Mouse (Mus musculus): ENCODE results near the gene Popdc2. TPM values are rescaled to one million over a fixed set of nuclear protein-coding genes. Genes with fewer than 3 reads are reported as not detected.

Popdc2 gene
- polyA plus RNA-seq, 1 experiment = not detected

DNA sequence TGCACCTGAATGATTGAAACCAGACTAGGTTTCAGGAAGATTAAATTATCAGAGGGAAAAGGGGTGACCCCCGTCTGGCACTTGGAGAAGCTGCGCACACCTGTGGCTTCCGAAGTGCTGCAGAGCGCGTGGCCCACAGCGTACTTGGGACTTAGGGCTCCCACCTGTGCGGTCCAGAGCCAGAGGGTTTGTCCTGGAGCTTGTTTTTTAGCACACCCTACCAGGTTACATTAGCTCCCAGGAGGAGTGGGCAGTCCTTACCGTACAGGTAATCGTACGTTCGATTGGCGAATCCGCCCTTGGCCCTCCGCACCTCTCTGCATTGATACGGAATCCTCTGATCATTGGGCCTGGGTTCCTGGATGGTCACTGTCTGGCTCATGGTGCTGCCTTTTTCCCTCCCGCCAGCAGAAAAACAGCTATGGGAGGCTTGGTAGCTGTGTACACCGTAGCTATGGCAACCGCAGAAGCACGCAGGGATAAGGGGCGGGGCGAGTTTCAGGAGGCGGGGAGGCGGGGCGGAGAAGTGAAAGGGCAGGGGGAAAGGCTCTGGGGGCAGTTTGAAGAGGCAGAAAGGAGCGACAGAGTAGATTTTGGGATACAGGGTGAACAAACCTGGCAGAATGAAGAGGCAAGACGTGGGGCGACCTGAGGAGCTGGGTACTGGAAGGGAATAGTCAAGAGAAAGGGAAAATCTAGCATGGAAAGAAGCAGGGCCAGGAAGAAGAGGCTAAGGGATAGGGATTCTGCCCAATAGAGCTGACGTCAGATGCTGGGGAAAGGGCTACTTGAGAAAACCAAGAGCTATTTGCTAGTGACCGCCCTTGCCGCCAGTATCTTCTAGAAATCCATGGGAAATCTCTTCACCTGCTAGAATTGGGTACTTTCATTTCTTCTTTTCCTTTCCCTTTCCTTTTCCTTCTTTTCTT is 20.3 kb upstream of the Popdc2 start, which contains the start of gene Maats1:
TSS of gene Maats1 (minus strand) at position 748 of the 929 bp plus-strand sequence.
- Histone ChIP-seq H3K27ac (ENCODE audit: insufficient read depth, low read depth, low read length) (no peak within 1 kb of the TSS; the same call in 1 of the 2 replicates), H3K4me1 (ENCODE audit: control insufficient read depth, insufficient read depth, low read length) (peaks cover 5% of the 10 kb centered on the region), H3K4me3 (ENCODE audit: insufficient read depth, low read depth, low read length) (peak within 1 kb of the TSS; percentile 56)
- WGBS = 13% methylated on average over 30 of the region's 30 CpGs
- TF ChIP-seq POLR2A (IDR thresholded peaks at IDR 0.05; ENCODE audit: insufficient read depth, low read depth, low read length) = peak; percentile 21; the same call in 1 of the 2 replicates
- TF ChIP-seq CTCF (IDR thresholded peaks at IDR 0.05; ENCODE audit: insufficient read depth, low read depth, low read length) = no peak

DNA sequence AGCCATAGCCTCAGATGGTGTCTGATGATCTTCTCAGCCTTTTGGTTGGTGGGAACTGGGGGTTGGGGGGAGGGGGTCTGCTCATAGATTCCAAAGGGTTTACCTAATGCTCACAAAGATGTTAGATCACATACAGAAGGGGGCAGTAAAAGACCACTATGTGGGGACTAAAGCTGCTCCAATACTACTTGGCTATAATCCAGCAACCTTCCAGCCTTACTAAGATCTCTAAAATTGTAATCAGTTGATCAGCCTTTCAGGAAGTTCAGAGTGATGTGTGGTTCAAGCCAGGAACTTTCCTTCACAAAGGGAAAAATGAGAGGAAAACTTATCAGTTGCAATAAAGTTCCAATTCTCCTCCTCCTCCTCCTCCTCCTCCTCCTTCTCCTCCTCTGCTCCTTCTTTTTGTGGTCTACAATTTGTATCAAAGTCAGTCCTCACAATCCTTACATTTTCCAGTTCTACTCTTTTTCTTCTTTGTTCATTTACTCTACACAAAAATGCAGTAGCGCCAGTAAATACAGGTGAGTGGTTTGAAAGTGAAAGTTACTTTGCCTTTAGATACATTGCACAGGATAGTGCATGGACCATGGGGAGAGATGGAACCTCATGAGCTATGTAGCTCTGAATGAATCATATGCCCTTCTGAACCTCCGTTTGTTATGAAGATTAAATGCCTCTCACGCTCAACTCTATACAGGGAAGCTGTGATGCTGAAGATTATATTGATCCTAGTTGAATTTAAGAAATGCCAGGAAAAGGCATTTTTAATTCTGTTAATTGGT is 16.9 kb upstream of the Popdc2 start:
- 82% methylated on average over 3 of the region's 3 CpGs for WGBS
- no peak overlapping the region for H3K27ac ChIP-seq (ENCODE audit: insufficient read depth, low read depth, low read length)
- peaks cover 5% of the 10 kb centered on the region for H3K4me1 ChIP-seq (ENCODE audit: control insufficient read depth, insufficient read depth, low read length)
- no peak overlapping the region for H3K4me3 ChIP-seq (ENCODE audit: insufficient read depth, low read depth, low read length)
- TF ChIP-seq CTCF (IDR thresholded peaks at IDR 0.05; ENCODE audit: insufficient read depth, low read depth, low read length) = no peak
- no peak for TF ChIP-seq POLR2A (IDR thresholded peaks at IDR 0.05; ENCODE audit: insufficient read depth, low read depth, low read length)

DNA sequence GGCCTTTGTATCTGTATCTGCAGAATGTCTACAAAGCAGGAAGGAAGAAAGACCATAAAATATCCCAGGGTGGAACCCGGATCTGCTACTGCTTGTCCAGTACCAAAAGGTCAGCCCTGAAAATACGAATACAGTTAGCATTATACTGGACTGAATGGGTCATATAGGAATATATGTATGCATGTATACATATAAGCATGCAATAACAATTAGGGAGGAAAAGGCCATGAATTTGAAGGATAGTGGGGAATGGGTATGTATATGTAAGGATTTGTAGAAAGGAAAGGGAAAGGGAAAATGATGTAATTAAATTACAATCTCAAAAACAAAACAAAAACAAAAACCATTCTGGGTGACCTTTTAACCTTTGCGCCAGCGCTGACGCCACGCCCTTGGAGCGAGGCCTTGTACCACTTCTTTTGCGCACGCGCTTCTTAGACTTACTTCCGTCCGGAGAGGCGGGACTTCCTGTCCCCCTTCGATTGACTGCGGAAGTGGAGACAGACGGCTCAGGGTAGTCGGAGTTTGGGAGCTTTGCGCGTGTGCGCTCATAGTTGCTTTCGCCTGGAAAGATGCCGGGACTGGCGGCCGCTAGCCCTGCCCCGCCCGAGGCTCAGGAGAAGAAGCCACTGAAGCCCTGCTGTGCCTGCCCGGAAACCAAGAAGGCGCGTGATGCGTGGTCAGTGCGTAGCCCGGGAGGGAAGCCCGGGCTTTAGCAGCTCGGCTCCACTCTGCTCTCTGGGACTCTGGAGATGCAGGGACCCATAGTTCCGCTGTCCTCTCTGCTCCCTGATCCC is 15.3 kb upstream of the Popdc2 start, which contains the start of the genes Cox17 and Gm21987:
TSS of gene Cox17 (plus strand) at position 463 of the 797 bp plus-strand sequence.
TSS of gene Gm21987 (plus strand) at position 512 of the 797 bp plus-strand sequence.
- H3K4me1 ChIP-seq (ENCODE audit: control insufficient read depth, insufficient read depth, low read length) = no peaks in the 10 kb centered on the region; the same call in none of the 2 replicates
- peak within 1 kb of the TSS; percentile 35 for H3K27ac ChIP-seq (ENCODE audit: insufficient read depth, low read depth, low read length)
- TF ChIP-seq POLR2A (IDR thresholded peaks at IDR 0.05; ENCODE audit: insufficient read depth, low read depth, low read length) (peak; percentile 54; the same call in 1 of the 2 replicates), CTCF (IDR thresholded peaks at IDR 0.05; ENCODE audit: insufficient read depth, low read depth, low read length) (no peak)
- peak within 1 kb of the TSS; percentile 73 for H3K4me3 ChIP-seq (ENCODE audit: insufficient read depth, low read depth, low read length)
- 3% methylated on average over 35 of the region's 35 CpGs for WGBS

DNA sequence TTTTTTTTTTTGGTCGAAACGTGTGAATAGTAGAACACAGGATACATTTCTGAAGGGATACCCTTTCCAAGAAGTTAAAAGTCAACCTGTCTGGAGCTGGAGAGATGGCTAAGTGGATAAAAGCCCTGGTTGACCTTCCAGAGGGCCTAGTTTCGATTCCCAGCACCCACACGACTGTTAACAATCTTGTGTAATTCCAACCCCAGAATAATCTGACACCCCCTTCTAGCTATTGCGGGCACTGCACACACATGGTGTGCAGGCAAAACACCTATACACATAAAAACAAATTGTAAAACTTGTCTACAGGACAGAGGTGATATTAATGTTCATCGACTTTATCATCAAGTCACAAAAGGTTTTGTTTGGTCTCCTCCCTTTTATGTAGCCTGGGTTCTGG is 14.4 kb upstream of the Popdc2 start:
- 57% methylated on average over 6 of the region's 6 CpGs for WGBS
- Histone ChIP-seq H3K27ac (ENCODE audit: insufficient read depth, low read depth, low read length) (no peak overlapping the region), H3K4me3 (ENCODE audit: insufficient read depth, low read depth, low read length) (no peak overlapping the region), H3K4me1 (ENCODE audit: control insufficient read depth, insufficient read depth, low read length) (no peaks in the 10 kb centered on the region; the same call in 1 of the 2 replicates)
- no peak for TF ChIP-seq POLR2A (IDR thresholded peaks at IDR 0.05; ENCODE audit: insufficient read depth, low read depth, low read length)
- no peak for TF ChIP-seq CTCF (IDR thresholded peaks at IDR 0.05; ENCODE audit: insufficient read depth, low read depth, low read length)

DNA sequence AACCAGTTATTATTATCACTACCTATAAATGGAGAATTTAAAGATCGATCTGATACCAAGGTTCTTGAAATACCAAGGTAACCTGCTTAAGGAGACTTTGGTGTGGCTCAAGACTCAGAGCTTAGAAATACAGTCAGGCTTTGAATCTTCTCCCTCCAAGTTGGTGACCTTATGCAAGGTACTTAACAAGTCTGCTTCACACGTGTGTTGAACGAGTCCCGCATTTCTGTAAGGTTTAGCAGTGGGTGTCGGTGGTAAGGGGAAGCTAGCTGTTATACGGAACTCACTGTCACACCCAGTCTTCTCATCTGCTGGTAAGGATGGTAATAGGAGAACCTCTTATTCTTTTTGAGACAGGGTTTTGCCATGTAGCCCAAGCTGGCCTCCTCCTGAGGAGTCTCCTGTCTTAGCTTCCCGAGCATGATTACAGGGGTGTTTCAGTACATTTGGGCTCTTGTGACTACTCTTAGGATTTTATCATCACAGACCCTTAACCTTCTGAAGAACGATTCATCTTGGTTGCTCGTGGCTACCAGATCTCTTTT is 13.7 kb upstream of the Popdc2 start:
- Histone ChIP-seq H3K4me3 (ENCODE audit: insufficient read depth, low read depth, low read length) (no peak overlapping the region), H3K27ac (ENCODE audit: insufficient read depth, low read depth, low read length) (no peak overlapping the region), H3K4me1 (ENCODE audit: control insufficient read depth, insufficient read depth, low read length) (no peaks in the 10 kb centered on the region; the same call in 1 of the 2 replicates)
- no peak for TF ChIP-seq CTCF (IDR thresholded peaks at IDR 0.05; ENCODE audit: insufficient read depth, low read depth, low read length)
- TF ChIP-seq POLR2A (IDR thresholded peaks at IDR 0.05; ENCODE audit: insufficient read depth, low read depth, low read length) = no peak
- WGBS = 88% methylated on average over 9 of the region's 9 CpGs

DNA sequence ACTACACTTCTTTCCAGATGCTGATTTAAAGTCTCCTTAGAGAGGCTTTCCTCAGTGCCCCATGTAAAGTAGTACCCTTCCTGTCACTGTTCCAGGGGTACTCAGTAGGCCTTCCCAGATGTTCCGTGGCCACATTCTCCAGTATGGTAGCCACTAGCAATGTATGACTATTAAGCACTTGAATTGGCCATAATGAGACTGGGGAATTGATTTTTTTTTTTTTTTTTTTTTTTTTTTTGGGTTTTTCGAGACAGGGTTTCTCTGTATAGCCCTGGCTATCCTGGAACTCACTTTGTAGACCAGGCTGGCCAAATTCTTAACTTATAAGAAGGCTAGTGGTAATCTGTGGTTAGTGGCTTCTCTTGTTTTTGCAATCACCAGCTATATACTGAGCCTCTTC is 12.1 kb upstream of the Popdc2 start:
- no peak for TF ChIP-seq POLR2A (IDR thresholded peaks at IDR 0.05; ENCODE audit: insufficient read depth, low read depth, low read length)
- no peak for TF ChIP-seq CTCF (IDR thresholded peaks at IDR 0.05; ENCODE audit: insufficient read depth, low read depth, low read length)
- no peak overlapping the region for H3K27ac ChIP-seq (ENCODE audit: insufficient read depth, low read depth, low read length)
- H3K4me1 ChIP-seq (ENCODE audit: control insufficient read depth, insufficient read depth, low read length) = no peaks in the 10 kb centered on the region; the same call in 1 of the 2 replicates
- WGBS = 81% methylated on average over 2 of the region's 2 CpGs
- H3K4me3 ChIP-seq (ENCODE audit: insufficient read depth, low read depth, low read length) = no peak overlapping the region

DNA sequence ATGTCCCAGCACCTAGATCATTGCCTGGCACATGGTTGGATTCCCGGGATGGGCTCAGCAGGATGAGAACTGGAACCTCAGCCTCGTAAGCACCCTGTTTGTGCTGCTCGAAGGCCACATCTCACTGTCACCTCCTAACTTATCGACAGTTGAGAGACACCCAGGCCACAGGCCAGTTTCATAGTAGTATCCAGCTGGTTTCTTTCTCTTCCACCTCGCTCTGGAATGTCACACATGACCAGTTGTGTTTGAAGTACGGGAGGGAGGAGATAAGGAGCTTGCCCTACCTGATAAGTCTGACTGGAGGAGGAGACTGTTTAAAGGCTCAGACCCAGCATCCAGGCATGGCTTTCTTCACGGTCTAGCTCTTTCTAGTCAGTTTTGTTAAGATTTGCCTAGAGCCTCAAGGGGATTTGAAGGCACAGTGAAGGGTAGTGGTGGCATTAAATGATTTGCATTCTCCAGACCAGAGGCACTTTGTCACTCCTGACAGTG is 11.6 kb upstream of the Popdc2 start:
- WGBS = 89% methylated on average over 7 of the region's 7 CpGs
- TF ChIP-seq CTCF (IDR thresholded peaks at IDR 0.05; ENCODE audit: insufficient read depth, low read depth, low read length) (no peak), POLR2A (IDR thresholded peaks at IDR 0.05; ENCODE audit: insufficient read depth, low read depth, low read length) (no peak)
- Histone ChIP-seq H3K27ac (ENCODE audit: insufficient read depth, low read depth, low read length) (no peak overlapping the region), H3K4me3 (ENCODE audit: insufficient read depth, low read depth, low read length) (no peak overlapping the region), H3K4me1 (ENCODE audit: control insufficient read depth, insufficient read depth, low read length) (no peaks in the 10 kb centered on the region; the same call in 1 of the 2 replicates)

DNA sequence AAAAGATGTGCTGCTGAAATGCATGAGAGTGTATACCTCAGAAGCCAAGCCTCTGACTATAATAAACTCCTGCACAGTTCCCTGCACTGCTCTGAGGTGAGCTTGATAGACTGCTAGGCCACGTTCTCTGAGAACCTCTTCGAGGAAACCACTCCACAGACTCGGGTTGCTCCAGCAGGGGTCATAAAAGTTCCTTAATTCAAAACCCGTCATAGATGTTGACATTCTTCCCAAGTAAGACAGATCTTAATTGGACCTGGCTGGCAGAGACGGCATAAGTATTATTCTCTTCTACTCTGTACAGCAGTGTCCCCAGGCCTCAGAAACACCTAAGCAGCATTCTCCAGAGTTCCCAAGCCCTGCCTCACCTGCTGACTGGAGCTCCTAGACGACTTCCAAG is 11.1 kb upstream of the Popdc2 start:
- Histone ChIP-seq H3K4me1 (ENCODE audit: control insufficient read depth, insufficient read depth, low read length) (no peaks in the 10 kb centered on the region; the same call in 1 of the 2 replicates), H3K4me3 (ENCODE audit: insufficient read depth, low read depth, low read length) (no peak overlapping the region), H3K27ac (ENCODE audit: insufficient read depth, low read depth, low read length) (no peak overlapping the region)
- 76% methylated on average over 6 of the region's 6 CpGs for WGBS
- TF ChIP-seq POLR2A (IDR thresholded peaks at IDR 0.05; ENCODE audit: insufficient read depth, low read depth, low read length) (no peak), CTCF (IDR thresholded peaks at IDR 0.05; ENCODE audit: insufficient read depth, low read depth, low read length) (no peak)
